Mouse (Mus musculus): ENCODE data around the gene Ints12.

- TF ChIP-seq POLR2A (IDR thresholded peaks at IDR 0.05; ENCODE audit: borderline replicate concordance, extremely low read depth, low read depth, low read length) (no peak), CTCF (IDR thresholded peaks at IDR 0.05; ENCODE audit: insufficient read depth, low read length) (no peak)
Measured at GRCm38 (mm10) chr3:133098909-133099308, 7.3 kb downstream of the Ints12 start.

Data from lung, adult 2 months (tissue).